Mouse (Mus musculus): ENCODE measurements around the gene Ccdc24.

- TF ChIP-seq TAL1 (IDR thresholded peaks at IDR 0.05; ENCODE audit: low read length) (no peak), GATA1 (IDR thresholded peaks at IDR 0.05; ENCODE audit: low read length) (no peak)
Observed at GRCm38 (mm10) chr4:117885994-117886393, 13.6 kb upstream of the Ccdc24 start.

All from erythroblast, embryonic 14.5 days (primary cell).